Mouse (Mus musculus) neural tube, embryonic 11.5 days (tissue): ENCODE data around the gene Tspan3. TPM values are rescaled to one million over a fixed set of nuclear protein-coding genes. Genes with fewer than 3 reads are reported as not detected.

Experiments
- ATAC-seq: fragments of 200-750 bp; cut with Nextera tagmentation; 2 replicates; pipeline ENCODE4 v1.8.0; 2017; ENCODE audit warnings: moderate number of reproducible peaks, mild to moderate bottlenecking, moderate TSS enrichment, moderate library complexity; ENCODE audit not compliant: insufficient read depth, low FRiP score, low TSS enrichment
- DNase-seq: peaks from one replicate; pipeline ENCODE4 v3.0.0-alpha.2; 2015; ENCODE audit warnings: low spot score
- H3K27ac ChIP-seq: fragments of 300-500 bp; sonication (generic); 2 replicates; pipeline ENCODE4 v1.5.1; 2014; ENCODE audit warnings: low read depth, mild to moderate bottlenecking, low read length
- H3K27me3 ChIP-seq: fragments of 300-500 bp; sonication (generic); 2 replicates; pipeline ENCODE4 v1.6.1; 2014; ENCODE audit warnings: mild to moderate bottlenecking, low read length, mixed read lengths; ENCODE audit not compliant: control insufficient read depth, insufficient read depth
- H3K36me3 ChIP-seq: fragments of 300-500 bp; sonication (generic); 2 replicates; pipeline ENCODE4 v1.6.1; 2014; ENCODE audit warnings: mild to moderate bottlenecking, low read length, moderate library complexity, mixed read lengths; ENCODE audit not compliant: control insufficient read depth, insufficient read depth
- H3K4me1 ChIP-seq: fragments of 300-500 bp; sonication (generic); 2 replicates; pipeline ENCODE4 v1.6.1; 2014; ENCODE audit warnings: low read length, mixed read lengths; ENCODE audit not compliant: control insufficient read depth, insufficient read depth
- H3K4me2 ChIP-seq: fragments of 300-500 bp; sonication (generic); 2 replicates; pipeline ENCODE4 v1.6.1; 2014; ENCODE audit warnings: low read depth, mild to moderate bottlenecking, moderate library complexity
- H3K4me3 ChIP-seq: fragments of 300-500 bp; sonication (generic); 2 replicates; pipeline ENCODE4 v1.5.1; 2014; ENCODE audit warnings: low read depth, low read length
- H3K9ac ChIP-seq: fragments of 300-500 bp; sonication (generic); 2 replicates; pipeline ENCODE4 v1.6.1; 2014; ENCODE audit warnings: mild to moderate bottlenecking, low read length
- H3K9me3 ChIP-seq: fragments of 300-500 bp; sonication (generic); 2 replicates; pipeline ENCODE4 v1.6.1; 2016; ENCODE audit warnings: low read length; ENCODE audit not compliant: control insufficient read depth
- WGBS: fragments of 180-500 bp; shearing (Covaris S2); extraction: QIAGEN DNeasy Blood & Tissue Kit; methylation state at CpG from one replicate; pipeline ENCODE4 v1.1.7; 2014; 5-methylcytosine and 5-hydroxymethylcytosine counted together
- polyA plus RNA-seq: library from polyadenylated mRNA; unstranded; fragments of >200 nt; fragmentation: Nextera tagmentation; extraction: Ambion mirVana; gene quantifications from 2 replicates; pipeline ENCODE4 v1.2.1, GENCODE M21; 2014

The Tspan3 gene
- polyA plus RNA-seq, 1 experiment from 2014 or later, result 584 TPM

- peaks cover 10% of the 10 kb centered on the region for H3K36me3 ChIP-seq
- H3K4me2 ChIP-seq, result no peak overlapping the region
- 91% methylated on average over 16 of the region's 16 CpGs for WGBS
- H3K27me3 ChIP-seq, result no peaks in the 10 kb centered on the region
- ATAC-seq (no peak), DNase-seq (no peak)
- H3K4me3 ChIP-seq, result no peak overlapping the region
- no peaks in the 10 kb centered on the region for H3K4me1 ChIP-seq
- no peaks in the 10 kb centered on the region for H3K9me3 ChIP-seq
- no peak overlapping the region for H3K27ac ChIP-seq
- H3K9ac ChIP-seq, result no peak overlapping the region
Observed at GRCm38 (mm10) chr9:56126453-56127173, 38.7 kb downstream of the Tspan3 start.

DNA sequence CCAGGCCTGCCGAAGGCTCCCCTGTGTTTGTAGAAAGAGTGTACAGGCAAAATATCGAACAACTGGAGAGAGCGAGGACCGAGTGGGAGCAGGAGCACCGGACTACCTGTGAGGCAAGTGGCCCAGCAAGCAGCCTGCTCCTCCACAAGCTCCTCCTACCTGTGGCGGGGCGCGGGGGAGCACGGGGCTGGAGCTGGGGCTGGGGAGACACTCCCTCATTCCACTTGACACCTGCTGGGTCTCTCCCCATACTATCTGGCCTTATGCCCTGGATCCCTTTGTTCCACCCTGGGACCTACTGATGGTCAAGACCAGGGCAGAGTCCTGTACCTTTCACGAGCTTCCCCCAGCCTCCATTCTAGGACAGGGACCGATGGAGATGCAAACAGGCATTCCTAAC, 40.7 kb downstream of the Tspan3 start:
- no peak overlapping the region for H3K9ac ChIP-seq
- H3K4me2 ChIP-seq, result no peak overlapping the region
- no peak overlapping the region for H3K27ac ChIP-seq
- no peaks in the 10 kb centered on the region for H3K9me3 ChIP-seq
- WGBS, result 32% methylated on average over 11 of the region's 11 CpGs
- DNase-seq (no peak), ATAC-seq (no peak)
- no peaks in the 10 kb centered on the region for H3K4me1 ChIP-seq
- H3K36me3 ChIP-seq, result peaks cover 7% of the 10 kb centered on the region; the same call in 1 of the 2 replicates
- H3K27me3 ChIP-seq, result no peaks in the 10 kb centered on the region
- H3K4me3 ChIP-seq, result no peak overlapping the region

- Histone ChIP-seq H3K27me3 (no peaks in the 10 kb centered on the region), H3K27ac (no peak overlapping the region), H3K4me1 (0 out of 2 replicates have a peak, but pooled peaks cover 3% of the 10 kb centered on the region), H3K4me3 (no peak overlapping the region), H3K9ac (no peak overlapping the region), H3K4me2 (no peak overlapping the region), H3K36me3 (no peaks in the 10 kb centered on the region), H3K9me3 (no peaks in the 10 kb centered on the region)
- DNase-seq (no peak), ATAC-seq (no peak)
- 85% methylated on average over 7 of the region's 7 CpGs for WGBS
Observed at GRCm38 (mm10) chr9:56123613-56124012, 41.7 kb downstream of the Tspan3 start.

GRCm38 (mm10) chr9:56122973-56123372, 42.3 kb downstream of the Tspan3 start:
- Histone ChIP-seq H3K27me3 (no peaks in the 10 kb centered on the region), H3K9ac (no peak overlapping the region), H3K4me3 (no peak overlapping the region), H3K36me3 (no peaks in the 10 kb centered on the region), H3K27ac (no peak overlapping the region), H3K9me3 (no peaks in the 10 kb centered on the region), H3K4me2 (no peak overlapping the region), H3K4me1 (0 out of 2 replicates have a peak, but pooled peaks cover 3% of the 10 kb centered on the region)
- ATAC-seq (no peak), DNase-seq (no peak)
- WGBS, result 78% methylated on average over 8 of the region's 8 CpGs

DNA sequence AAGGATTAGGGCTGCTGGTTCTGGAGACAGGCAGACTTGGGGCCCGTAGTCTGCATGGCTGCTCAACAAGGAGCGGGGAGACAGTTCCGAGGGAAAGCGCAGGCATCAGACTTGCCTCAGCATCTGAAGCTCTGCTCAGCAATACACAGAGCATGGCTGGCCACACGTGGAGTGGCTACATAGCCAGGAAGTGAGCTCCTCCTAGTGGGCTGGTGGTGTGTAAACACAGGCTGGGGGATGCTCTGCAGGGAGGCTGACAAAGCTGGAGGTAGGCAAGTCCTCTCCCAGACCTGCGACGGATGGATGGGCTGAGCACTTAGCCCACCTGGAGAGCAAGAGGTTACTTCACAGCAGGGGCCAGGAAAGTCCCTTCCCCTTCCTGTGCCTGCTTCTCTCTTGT, 44.2 kb downstream of the Tspan3 start:
- ATAC-seq, result peak; percentile 36; the same call in 1 of the 2 replicates
- no peak overlapping the region for H3K27ac ChIP-seq
- H3K9ac ChIP-seq, result no peak overlapping the region
- H3K4me2 ChIP-seq, result no peak overlapping the region
- H3K4me3 ChIP-seq, result no peak overlapping the region
- DNase-seq, result peak; percentile 58
- no peaks in the 10 kb centered on the region for H3K27me3 ChIP-seq
- WGBS, result 27% methylated on average over 7 of the region's 7 CpGs
- H3K9me3 ChIP-seq, result no peaks in the 10 kb centered on the region
- H3K4me1 ChIP-seq, result 0 out of 2 replicates have a peak, but pooled peaks cover 3% of the 10 kb centered on the region
- no peaks in the 10 kb centered on the region for H3K36me3 ChIP-seq

- H3K4me3 ChIP-seq, result no peak overlapping the region
- DNase-seq (no peak), ATAC-seq (no peak)
- 81% methylated on average over 2 of the region's 2 CpGs for WGBS
- no peak overlapping the region for H3K4me2 ChIP-seq
- H3K27me3 ChIP-seq, result no peaks in the 10 kb centered on the region
- no peaks in the 10 kb centered on the region for H3K36me3 ChIP-seq
- 0 out of 2 replicates have a peak, but pooled peaks cover 3% of the 10 kb centered on the region for H3K4me1 ChIP-seq
- no peak overlapping the region for H3K9ac ChIP-seq
- H3K9me3 ChIP-seq, result no peaks in the 10 kb centered on the region
- no peak overlapping the region for H3K27ac ChIP-seq
Observed at GRCm38 (mm10) chr9:56119651-56120050, 45.6 kb downstream of the Tspan3 start.

GRCm38 (mm10) chr9:56118582-56118981, 46.7 kb downstream of the Tspan3 start:
- ATAC-seq, result peak; percentile 53; the same call in 1 of the 2 replicates
- no peaks in the 10 kb centered on the region for H3K36me3 ChIP-seq
- WGBS, result 6% methylated on average over 14 of the region's 14 CpGs
- no peaks in the 10 kb centered on the region for H3K9me3 ChIP-seq
- no peaks in the 10 kb centered on the region for H3K27me3 ChIP-seq
- DNase-seq, result peak; percentile 86
- peak overlapping the region; percentile 35 for H3K4me2 ChIP-seq
- peak overlapping the region; percentile 19; the same call in 1 of the 2 replicates for H3K9ac ChIP-seq
- peak overlapping the region; percentile 1; the same call in 1 of the 2 replicates for H3K4me3 ChIP-seq
- no peak overlapping the region for H3K27ac ChIP-seq
- 0 out of 2 replicates have a peak, but pooled peaks cover 3% of the 10 kb centered on the region for H3K4me1 ChIP-seq

GRCm38 (mm10) chr9:56118091-56118490, 47.2 kb downstream of the Tspan3 start:
- 83% methylated on average over 5 of the region's 5 CpGs for WGBS
- no peak for DNase-seq
- no peak overlapping the region for H3K4me2 ChIP-seq

DNA sequence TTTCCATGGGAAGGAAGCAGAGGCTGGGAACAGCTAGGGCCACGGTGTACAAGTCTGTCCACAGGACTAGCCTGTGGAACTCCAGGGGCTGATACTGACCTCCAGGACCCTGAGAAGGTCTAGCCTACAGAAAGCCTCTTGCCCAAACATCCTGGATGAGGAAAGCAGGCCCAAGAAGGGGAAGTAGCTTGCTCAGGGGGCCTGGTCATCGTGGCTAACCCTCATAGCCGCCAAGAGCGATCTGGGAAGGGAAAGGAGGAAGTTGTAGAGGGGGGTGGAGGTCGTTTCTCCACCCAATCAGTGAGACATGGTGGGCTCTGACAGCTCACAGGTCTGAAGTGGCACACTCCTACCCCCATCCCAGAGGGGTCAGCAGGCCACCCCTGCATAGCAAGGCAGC, 57.1 kb downstream of the Tspan3 start:
- 74% methylated on average over 3 of the region's 5 CpGs for WGBS
- H3K27me3 ChIP-seq, result no peaks in the 10 kb centered on the region
- no peak overlapping the region for H3K4me3 ChIP-seq
- DNase-seq (no peak), ATAC-seq (no peak)
- H3K9ac ChIP-seq, result no peak overlapping the region
- H3K36me3 ChIP-seq, result no peaks in the 10 kb centered on the region
- 0 out of 2 replicates have a peak, but pooled peaks cover 3% of the 10 kb centered on the region for H3K4me1 ChIP-seq
- no peak overlapping the region for H3K27ac ChIP-seq
- no peak overlapping the region for H3K4me2 ChIP-seq
- H3K9me3 ChIP-seq, result no peaks in the 10 kb centered on the region

More at GRCm38 (mm10) chr9:56118091-56118490, 47.2 kb downstream of the Tspan3 start:
- Histone ChIP-seq H3K9ac (no peak overlapping the region), H3K9me3 (no peaks in the 10 kb centered on the region), H3K4me3 (no peak overlapping the region), H3K27me3 (no peaks in the 10 kb centered on the region), H3K36me3 (no peaks in the 10 kb centered on the region), H3K27ac (no peak overlapping the region), H3K4me1 (0 out of 2 replicates have a peak, but pooled peaks cover 3% of the 10 kb centered on the region)
- no peak for ATAC-seq
